Mouse (Mus musculus) liver, embryonic 16.5 days (tissue): ENCODE measurements around the gene Cep112. TPM values are rescaled to one million over a fixed set of nuclear protein-coding genes. Genes with fewer than 3 reads are reported as not detected.

ENCODE experiments used
- ATAC-seq: fragments of 200-750 bp; cut with Nextera tagmentation; 2 replicates; pipeline ENCODE4 v1.8.0; 2017; ENCODE audit warnings: low read depth, mild to moderate bottlenecking, moderate number of reproducible peaks, moderate library complexity
- H3K27ac ChIP-seq: fragments of 300-500 bp; sonication (generic); 2 replicates; pipeline ENCODE4 v1.5.1; 2014; ENCODE audit warnings: mild to moderate bottlenecking, low read length
- H3K27me3 ChIP-seq: fragments of 300-500 bp; sonication (generic); 2 replicates; pipeline ENCODE4 v1.6.1; 2014; ENCODE audit warnings: low read depth, low read length, mixed read lengths; ENCODE audit not compliant: control insufficient read depth, insufficient read depth
- H3K36me3 ChIP-seq: fragments of 300-500 bp; sonication (generic); 2 replicates; pipeline ENCODE4 v1.6.1; 2014; ENCODE audit warnings: mild to moderate bottlenecking; ENCODE audit not compliant: control insufficient read depth, insufficient read depth
- H3K4me1 ChIP-seq: fragments of 300-500 bp; sonication (generic); 2 replicates; pipeline ENCODE4 v1.6.1; 2014; ENCODE audit warnings: low read depth, low read length, mixed read lengths; ENCODE audit not compliant: control insufficient read depth
- H3K4me2 ChIP-seq: fragments of 300-500 bp; sonication (generic); 2 replicates; pipeline ENCODE4 v1.6.1; 2014; ENCODE audit warnings: low read depth, low read length, mixed read lengths
- H3K4me3 ChIP-seq: fragments of 300-500 bp; sonication (generic); 2 replicates; pipeline ENCODE4 v1.5.1; 2014; ENCODE audit warnings: low read depth, mild to moderate bottlenecking, low read length
- H3K9ac ChIP-seq: fragments of 300-500 bp; sonication (generic); 2 replicates; pipeline ENCODE4 v1.6.1; 2014; ENCODE audit warnings: low read depth, low read length
- H3K9me3 ChIP-seq: fragments of 300-500 bp; sonication (generic); replicated peaks from 2 replicates; pipeline ENCODE4 v1.6.1; 2016; ENCODE audit warnings: low read length; ENCODE audit not compliant: control insufficient read depth
- WGBS: fragments of 180-500 bp; shearing (Covaris S2); extraction: QIAGEN DNeasy Blood & Tissue Kit; methylation state at CpG from one replicate; pipeline ENCODE4 v1.1.7; 2014; ENCODE audit not compliant: insufficient replicate concordance; 5-methylcytosine and 5-hydroxymethylcytosine counted together
- polyA plus RNA-seq: library from polyadenylated mRNA; unstranded; fragments of >200 nt; fragmentation: Nextera tagmentation; extraction: Ambion mirVana; gene quantifications from 2 replicates; pipeline ENCODE4 v1.2.1, GENCODE M21; 2015

The Cep112 gene
- polyA plus RNA-seq: 0.96 and 1.1 TPM in 2 replicates

DNA sequence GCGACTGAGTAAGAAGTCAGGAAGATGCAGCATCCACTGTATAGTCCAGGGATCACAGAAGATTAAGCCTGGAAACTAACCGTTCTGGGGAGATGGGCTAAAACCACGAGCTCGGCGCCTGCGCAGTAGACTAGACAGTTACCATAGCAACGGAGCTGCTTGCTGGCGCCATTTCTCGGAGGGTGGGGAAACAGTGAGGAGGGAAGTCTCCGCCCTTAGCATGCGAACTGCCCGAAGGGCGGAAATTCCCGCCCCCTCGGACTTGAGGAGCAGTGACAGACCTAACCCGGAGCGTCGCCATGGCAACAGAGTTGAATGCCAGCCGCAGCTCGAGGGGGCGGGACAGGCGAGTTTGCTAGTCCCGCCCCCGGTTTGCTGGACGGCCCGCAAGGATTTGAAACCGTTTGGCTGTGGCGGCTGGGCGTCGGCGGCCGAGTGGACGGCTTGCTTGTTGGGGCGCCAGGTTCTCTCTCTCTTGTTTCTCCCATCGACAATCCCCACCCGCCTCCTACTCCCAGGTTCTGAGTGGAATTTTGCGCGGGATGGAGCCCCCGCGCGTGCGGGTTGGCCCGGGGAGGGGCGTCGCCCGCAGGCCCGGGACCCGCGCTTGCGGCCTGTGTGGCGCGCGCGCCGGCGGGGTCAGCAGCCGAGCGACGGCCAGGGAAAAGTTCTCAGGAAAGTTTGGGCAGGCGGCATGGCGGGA, at the start of gene Cep112:
Cep112 (plus strand) TSS at position 304 of the 703 bp plus-strand sequence.
- Histone ChIP-seq H3K9ac (peak within 1 kb of the TSS; percentile 59), H3K27ac (no peak within 1 kb of the TSS), H3K4me2 (peak within 1 kb of the TSS; percentile 65), H3K4me3 (peak within 1 kb of the TSS; percentile 63), H3K9me3 (no peaks in the 10 kb centered on the region), H3K36me3 (no peaks in the 10 kb centered on the region), H3K4me1 (peaks cover 3% of the 10 kb centered on the region; the same call in 1 of the 2 replicates), H3K27me3 (peaks cover 16% of the 10 kb centered on the region)
- ATAC-seq: peak; percentile 93
- under 1% methylated on average over 60 of the region's 61 CpGs for WGBS

DNA sequence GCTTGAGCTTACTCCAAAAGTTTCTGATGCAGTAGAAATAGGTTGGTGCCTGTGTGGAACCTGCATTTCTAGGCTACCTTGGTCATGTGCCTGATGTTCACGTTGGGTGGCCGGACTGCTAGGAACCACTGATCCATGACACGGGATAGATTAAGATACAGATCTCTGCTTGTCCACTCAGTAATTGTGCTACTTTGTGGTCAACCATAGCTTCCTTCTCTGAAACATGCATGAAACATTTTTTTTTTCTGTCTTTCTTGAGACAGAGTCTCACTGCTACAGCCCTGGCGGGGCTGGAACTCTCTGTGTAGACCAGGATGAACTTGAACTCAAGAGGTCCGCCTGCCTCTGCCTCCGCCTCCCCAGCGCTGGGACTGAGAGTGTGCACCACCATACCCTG, 48.2 kb upstream of the Cep112 start:
- Histone ChIP-seq H3K4me1 (no peaks in the 10 kb centered on the region), H3K27me3 (no peaks in the 10 kb centered on the region), H3K27ac (no peak overlapping the region), H3K4me3 (no peak overlapping the region), H3K9me3 (no peaks in the 10 kb centered on the region), H3K9ac (no peak overlapping the region), H3K36me3 (no peaks in the 10 kb centered on the region), H3K4me2 (no peak overlapping the region)
- no peak for ATAC-seq
- 49% methylated on average over 7 of the region's 7 CpGs for WGBS

GRCm38 (mm10) chr11:108377680-108378362, 47.2 kb upstream of the Cep112 start:
- peak; percentile 63 for ATAC-seq
- Histone ChIP-seq H3K36me3 (no peaks in the 10 kb centered on the region), H3K9ac (no peak overlapping the region), H3K27ac (no peak overlapping the region), H3K4me2 (no peak overlapping the region), H3K27me3 (no peaks in the 10 kb centered on the region), H3K9me3 (no peaks in the 10 kb centered on the region), H3K4me1 (no peaks in the 10 kb centered on the region), H3K4me3 (no peak overlapping the region)
- WGBS: 28% methylated on average over 19 of the region's 19 CpGs

- no peaks in the 10 kb centered on the region for H3K27me3 ChIP-seq
- no peak for ATAC-seq
- H3K9ac ChIP-seq: no peak overlapping the region
- H3K27ac ChIP-seq: no peak overlapping the region
- no peaks in the 10 kb centered on the region for H3K4me1 ChIP-seq
- no peak overlapping the region for H3K4me3 ChIP-seq
- no peak overlapping the region for H3K4me2 ChIP-seq
- no peaks in the 10 kb centered on the region for H3K9me3 ChIP-seq
- no peaks in the 10 kb centered on the region for H3K36me3 ChIP-seq
- 63% methylated on average over 4 of the region's 4 CpGs for WGBS
Measured at GRCm38 (mm10) chr11:108378363-108378751, 46.6 kb upstream of the Cep112 start.

DNA sequence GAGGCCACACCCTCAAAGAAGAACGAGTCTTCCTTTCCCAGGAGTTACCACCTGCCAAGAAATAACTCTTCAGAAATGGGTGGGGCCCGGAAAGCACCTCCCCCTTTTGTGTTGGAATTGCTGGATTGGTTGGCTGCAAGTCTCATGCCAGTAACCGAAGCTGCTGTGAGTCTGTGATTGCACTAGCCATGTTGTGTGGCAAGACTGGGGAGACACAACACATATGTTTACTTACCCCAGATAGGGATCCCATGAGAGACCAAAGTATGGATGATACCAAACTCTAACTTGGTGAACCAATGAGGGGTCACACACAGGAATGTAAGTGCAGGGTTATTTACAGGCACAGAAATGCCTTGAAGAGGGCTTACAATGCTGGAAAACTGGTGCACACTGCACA, 42.3 kb upstream of the Cep112 start:
- H3K4me1 ChIP-seq: no peaks in the 10 kb centered on the region
- H3K9ac ChIP-seq: no peak overlapping the region
- H3K9me3 ChIP-seq: no peaks in the 10 kb centered on the region
- no peak overlapping the region for H3K4me3 ChIP-seq
- no peak overlapping the region for H3K4me2 ChIP-seq
- ATAC-seq: no peak
- WGBS: 54% methylated on average over 3 of the region's 3 CpGs
- no peak overlapping the region for H3K27ac ChIP-seq
- no peaks in the 10 kb centered on the region for H3K27me3 ChIP-seq
- H3K36me3 ChIP-seq: no peaks in the 10 kb centered on the region

DNA sequence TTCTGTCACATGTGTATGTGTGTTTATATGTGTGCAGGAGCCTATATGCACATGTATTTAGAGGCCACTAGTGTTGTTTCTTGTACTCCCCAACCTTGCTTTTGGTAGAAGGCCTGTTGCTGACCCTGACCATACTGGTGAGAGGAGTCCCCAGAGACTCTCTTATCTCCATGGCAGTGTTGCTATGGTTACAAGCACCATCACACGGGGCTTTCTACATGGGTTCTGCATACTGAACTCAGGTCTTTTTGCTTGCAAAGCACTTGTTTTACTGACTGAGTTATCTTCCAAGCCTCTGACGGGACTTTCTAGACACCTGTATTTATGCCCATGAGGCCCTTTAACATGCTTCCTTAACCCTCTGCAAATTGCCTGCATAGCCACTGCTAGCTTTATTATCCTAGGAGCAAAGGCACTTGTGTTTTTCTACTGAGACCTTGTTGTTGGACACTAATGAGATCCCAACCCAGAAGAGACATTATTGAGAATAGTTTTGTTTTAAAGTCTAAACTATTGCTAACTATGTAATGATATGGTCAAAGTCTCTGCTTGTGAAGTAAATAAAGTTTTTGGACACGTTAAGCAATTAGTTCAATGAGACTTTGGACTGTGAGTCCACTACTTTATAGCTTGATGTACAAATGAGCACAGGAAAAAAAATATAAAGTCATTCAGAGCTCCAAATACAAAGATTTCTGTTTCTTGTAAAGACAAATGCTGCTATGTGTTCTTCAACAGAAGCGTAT, 39.9 kb upstream of the Cep112 start:
- Histone ChIP-seq H3K4me1 (no peaks in the 10 kb centered on the region), H3K4me3 (no peak overlapping the region), H3K27ac (peak overlapping the region; percentile 64), H3K9ac (no peak overlapping the region), H3K4me2 (no peak overlapping the region), H3K9me3 (no peaks in the 10 kb centered on the region), H3K27me3 (no peaks in the 10 kb centered on the region), H3K36me3 (no peaks in the 10 kb centered on the region)
- WGBS: 44% methylated on average over 4 of the region's 4 CpGs
- peak; percentile 67; the same call in 1 of the 2 replicates for ATAC-seq

DNA sequence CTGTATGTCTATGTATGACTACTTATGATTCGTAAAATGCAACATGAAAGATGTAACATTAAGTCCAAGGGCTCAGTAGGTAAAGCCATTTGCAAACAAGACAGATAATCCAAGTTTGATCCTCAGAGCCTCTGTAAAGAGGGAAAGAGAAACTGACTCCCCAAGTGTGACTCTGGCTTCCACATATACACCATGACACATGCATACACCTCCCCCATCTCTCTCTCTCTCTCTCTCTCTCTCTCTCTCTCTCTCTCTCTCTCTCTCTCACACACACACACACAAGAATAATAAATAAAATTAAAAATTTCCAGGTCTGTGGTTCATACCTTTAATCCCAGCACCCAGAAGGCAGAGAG, 39.3 kb upstream of the Cep112 start:
- Histone ChIP-seq H3K36me3 (no peaks in the 10 kb centered on the region), H3K27ac (peak overlapping the region; percentile 53), H3K4me3 (no peak overlapping the region), H3K9me3 (no peaks in the 10 kb centered on the region), H3K4me1 (no peaks in the 10 kb centered on the region), H3K9ac (no peak overlapping the region), H3K4me2 (no peak overlapping the region), H3K27me3 (no peaks in the 10 kb centered on the region)
- ATAC-seq: no peak
- 68% methylated on average over 1 of the region's 1 CpGs for WGBS

GRCm38 (mm10) chr11:108395061-108395460, 29.9 kb upstream of the Cep112 start:
- Histone ChIP-seq H3K36me3 (no peaks in the 10 kb centered on the region; the same call in 1 of the 2 replicates), H3K9me3 (no peaks in the 10 kb centered on the region), H3K9ac (no peak overlapping the region), H3K4me3 (peak overlapping the region; percentile 50), H3K27ac (peak overlapping the region; percentile 78), H3K27me3 (no peaks in the 10 kb centered on the region), H3K4me2 (no peak overlapping the region), H3K4me1 (no peaks in the 10 kb centered on the region; the same call in 1 of the 2 replicates)
- WGBS: 63% methylated on average over 9 of the region's 9 CpGs
- ATAC-seq: peak; percentile 85
